Mouse (Mus musculus) lung, adult 2 months (tissue): ENCODE results near the gene Dscam.

Source experiments
- CTCF ChIP-seq: fragments of 200-500 bp; IDR thresholded peaks from 2 replicates; pipeline ENCODE4 v1.5.1; 2011; ENCODE audit warnings: mild to moderate bottlenecking, low read length, control low read depth; ENCODE audit not compliant: insufficient read depth
- POLR2A ChIP-seq: fragments of 200-500 bp; IDR thresholded peaks from 2 replicates; pipeline ENCODE4 v1.6.1; 2011; ENCODE audit warnings: low read depth, mild to moderate bottlenecking, control low read depth, low read length, borderline replicate concordance; ENCODE audit errors: extremely low read depth

DNA sequence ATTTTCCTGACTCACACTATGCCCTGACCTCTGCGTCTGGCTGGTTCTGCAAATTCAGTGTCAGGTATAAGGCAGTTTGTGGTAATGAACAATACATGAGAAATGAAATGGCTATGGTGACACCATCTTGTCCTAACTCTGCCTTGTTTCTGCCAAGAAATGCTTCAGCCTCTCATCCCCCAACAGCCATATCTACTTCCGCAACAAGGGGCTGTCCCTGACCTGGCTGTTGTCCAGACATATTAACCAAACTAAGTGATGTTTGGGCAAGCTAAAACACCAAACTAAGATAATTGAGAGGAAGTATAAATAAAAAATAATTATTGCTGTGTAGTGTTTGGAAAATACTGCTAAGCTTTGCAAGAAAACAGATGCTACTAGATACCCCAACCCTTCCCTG, 258.4 kb downstream of the Dscam start:
- no peak for TF ChIP-seq CTCF
- no peak for TF ChIP-seq POLR2A
